In genomic region chr5:41781890-41782289, GRCm38 (mm10) we compare ENCODE assay signal across 25 mouse cellular contexts. TPM values are rescaled to one million over a fixed set of nuclear protein-coding genes. Genes with fewer than 3 reads are reported as not detected.
DNase-seq lines count a peak whose midpoint lies in the region; ATAC-seq and TF ChIP-seq lines count a peak whose summit lies in the region.
"Had no signal": no experiment of that assay in that cellular context is flagged by ENCODE, and none has a peak within 500 bp of the region (broad histone marks: within the 10 kb centered on the region; RNA-seq: fewer than 3 reads in every experiment).

No protein-coding gene starts in this region.

- H3K27me3 ChIP-seq in forebrain, embryonic 15.5 days, result no peaks in the 10 kb centered on the region
- no peaks in the 10 kb centered on the region for H3K27me3 ChIP-seq in forebrain, embryonic 10.5 days (ENCODE audit: poor library complexity, severe bottlenecking)
- H3K27me3 ChIP-seq in hindbrain, embryonic 15.5 days, result no peaks in the 10 kb centered on the region
- no peaks in the 10 kb centered on the region for H3K27me3 ChIP-seq in hindbrain, postnatal 0 days (ENCODE audit: insufficient read depth, low read length)
- no peaks in the 10 kb centered on the region for H3K27me3 ChIP-seq in kidney, postnatal 0 days (ENCODE audit: insufficient read depth, low read length)
- H3K27me3 ChIP-seq in neural tube, embryonic 14.5 days (ENCODE audit: control insufficient read depth, insufficient read depth, low read length), result no peaks in the 10 kb centered on the region
- H3K27me3 ChIP-seq in neural tube, embryonic 15.5 days (replicated peaks), result no peaks in the 10 kb centered on the region
- H3K27me3 ChIP-seq: CH12.LX; embryonic facial prominence, embryonic 12.5 days; forebrain, embryonic 13.5 days; heart, embryonic 12.5 days; Patski had no signal

- H3K9ac ChIP-seq in forebrain, embryonic 15.5 days (replicated peaks), result no peak overlapping the region
- H3K9ac ChIP-seq in hindbrain, embryonic 15.5 days, result no peak overlapping the region
- no peak overlapping the region for H3K9ac ChIP-seq in hindbrain, postnatal 0 days (replicated peaks; ENCODE audit: low read length)
- no peak overlapping the region for H3K9ac ChIP-seq in kidney, postnatal 0 days (ENCODE audit: low read depth, low read length)
- H3K9ac ChIP-seq in neural tube, embryonic 14.5 days (replicated peaks; ENCODE audit: low read depth, low read length), result no peak overlapping the region
- no peak overlapping the region for H3K9ac ChIP-seq in neural tube, embryonic 15.5 days (replicated peaks)
- H3K9ac ChIP-seq: embryonic facial prominence, embryonic 12.5 days; forebrain, embryonic 13.5 days; heart, embryonic 12.5 days had no signal

- no peak for TF ChIP-seq CTCF in hindbrain, postnatal 0 days (IDR thresholded peaks at IDR 0.05; ENCODE audit: low read depth)
- no peak for TF ChIP-seq CTCF in kidney, postnatal 0 days (IDR thresholded peaks at IDR 0.05; ENCODE audit: low read depth)

- DNase-seq in forebrain, embryonic 10.5 days (ENCODE audit: extremely low spot score, low spot score), result no peak
- DNase-seq in hindbrain, postnatal 0 days (ENCODE audit: low spot score), result no peak
- DNase-seq in kidney, postnatal 0 days (ENCODE audit: low spot score), result no peak
- no peak for DNase-seq in kidney, postnatal 4 days
- DNase-seq: adrenal gland, postnatal 14 days; cerebellum, adult 11-12 months; cerebellum, adult 9-10 months; gastrocnemius, postnatal 14 days; heart, postnatal 36 days; kidney, adult 18-20 months had no signal

- ATAC-seq in forebrain, embryonic 15.5 days (replicated peaks), result peak; percentile 16; the same call in 1 of the 2 replicates
- 0 out of 2 replicates have a peak, but pooled peaks have one; percentile 34 for ATAC-seq in hindbrain, embryonic 15.5 days (ENCODE audit: low FRiP score, low read depth)
- ATAC-seq in hindbrain, postnatal 0 days, result no peak
- ATAC-seq in kidney, postnatal 0 days (replicated peaks; ENCODE audit: low FRiP score, low read depth), result 0 out of 2 replicates have a peak, but pooled peaks have one; percentile 23
- ATAC-seq in neural tube, embryonic 14.5 days (ENCODE audit: low read depth), result peak; percentile 42; the same call in 1 of the 2 replicates
- ATAC-seq in neural tube, embryonic 15.5 days (ENCODE audit: low FRiP score), result no peak
- ATAC-seq: activated CD4-positive, CD25-positive, alpha-beta regulatory T cell, adult 4 months; forebrain, embryonic 13.5 days; Patski had no signal

- H3K4me3 ChIP-seq in forebrain, embryonic 15.5 days, result no peak overlapping the region
- H3K4me3 ChIP-seq in forebrain, embryonic 10.5 days, result no peak overlapping the region
- H3K4me3 ChIP-seq in hindbrain, embryonic 15.5 days, result no peak overlapping the region
- H3K4me3 ChIP-seq in hindbrain, postnatal 0 days (ENCODE audit: low read length), result no peak overlapping the region
- H3K4me3 ChIP-seq in kidney, postnatal 0 days (replicated peaks; ENCODE audit: low read depth, low read length), result no peak overlapping the region
- H3K4me3 ChIP-seq in neural tube, embryonic 14.5 days (ENCODE audit: low read depth, low read length), result no peak overlapping the region
- no peak overlapping the region for H3K4me3 ChIP-seq in neural tube, embryonic 15.5 days (replicated peaks)
- H3K4me3 ChIP-seq: embryonic facial prominence, embryonic 12.5 days; forebrain, embryonic 13.5 days; heart, embryonic 12.5 days had no signal

- no peak overlapping the region for H3K27ac ChIP-seq in forebrain, embryonic 15.5 days (replicated peaks)
- H3K27ac ChIP-seq in forebrain, embryonic 10.5 days, result no peak overlapping the region
- no peak overlapping the region for H3K27ac ChIP-seq in hindbrain, embryonic 15.5 days (replicated peaks)
- no peak overlapping the region for H3K27ac ChIP-seq in hindbrain, postnatal 0 days
- no peak overlapping the region for H3K27ac ChIP-seq in kidney, postnatal 0 days
- H3K27ac ChIP-seq in neural tube, embryonic 14.5 days (ENCODE audit: low read depth, low read length), result no peak overlapping the region
- no peak overlapping the region for H3K27ac ChIP-seq in neural tube, embryonic 15.5 days (replicated peaks)
- H3K27ac ChIP-seq: embryonic facial prominence, embryonic 12.5 days; forebrain, embryonic 13.5 days had no signal

- no peaks in the 10 kb centered on the region for H3K9me3 ChIP-seq in forebrain, embryonic 15.5 days
- no peaks in the 10 kb centered on the region for H3K9me3 ChIP-seq in forebrain, embryonic 10.5 days
- H3K9me3 ChIP-seq in hindbrain, embryonic 15.5 days, result no peaks in the 10 kb centered on the region
- H3K9me3 ChIP-seq in hindbrain, postnatal 0 days (ENCODE audit: low read length), result no peaks in the 10 kb centered on the region
- no peaks in the 10 kb centered on the region for H3K9me3 ChIP-seq in kidney, postnatal 0 days (replicated peaks; ENCODE audit: low read length)
- H3K9me3 ChIP-seq in neural tube, embryonic 14.5 days (ENCODE audit: control insufficient read depth, low read length), result no peaks in the 10 kb centered on the region
- no peaks in the 10 kb centered on the region for H3K9me3 ChIP-seq in neural tube, embryonic 15.5 days (replicated peaks)
- H3K9me3 ChIP-seq: embryonic facial prominence, embryonic 12.5 days; forebrain, embryonic 13.5 days; heart, embryonic 12.5 days had no signal

- H3K4me2 ChIP-seq in forebrain, embryonic 15.5 days (replicated peaks), result no peak overlapping the region
- H3K4me2 ChIP-seq in hindbrain, embryonic 15.5 days, result no peak overlapping the region
- no peak overlapping the region for H3K4me2 ChIP-seq in hindbrain, postnatal 0 days (ENCODE audit: low read depth, low read length)
- H3K4me2 ChIP-seq in kidney, postnatal 0 days (ENCODE audit: low read length), result no peak overlapping the region
- H3K4me2 ChIP-seq in neural tube, embryonic 14.5 days (ENCODE audit: low read depth, low read length), result no peak overlapping the region
- no peak overlapping the region for H3K4me2 ChIP-seq in neural tube, embryonic 15.5 days
- H3K4me2 ChIP-seq: embryonic facial prominence, embryonic 12.5 days; forebrain, embryonic 13.5 days; heart, embryonic 12.5 days had no signal

- H3K4me1 ChIP-seq in forebrain, embryonic 15.5 days, result no peaks in the 10 kb centered on the region
- no peaks in the 10 kb centered on the region for H3K4me1 ChIP-seq in forebrain, embryonic 10.5 days
- H3K4me1 ChIP-seq in hindbrain, embryonic 15.5 days (replicated peaks), result no peaks in the 10 kb centered on the region
- H3K4me1 ChIP-seq in hindbrain, postnatal 0 days (ENCODE audit: insufficient read depth, low read length), result no peaks in the 10 kb centered on the region
- H3K4me1 ChIP-seq in kidney, postnatal 0 days (replicated peaks; ENCODE audit: insufficient read depth, low read length), result no peaks in the 10 kb centered on the region
- no peaks in the 10 kb centered on the region for H3K4me1 ChIP-seq in neural tube, embryonic 14.5 days (ENCODE audit: control insufficient read depth, insufficient read depth, low read length)
- H3K4me1 ChIP-seq in neural tube, embryonic 15.5 days, result no peaks in the 10 kb centered on the region
- H3K4me1 ChIP-seq: embryonic facial prominence, embryonic 12.5 days; forebrain, embryonic 13.5 days; heart, embryonic 12.5 days had no signal

- H3K36me3 ChIP-seq in forebrain, embryonic 15.5 days, result peaks cover 24% of the 10 kb centered on the region
- H3K36me3 ChIP-seq in forebrain, embryonic 10.5 days (replicated peaks), result peaks cover 31% of the 10 kb centered on the region
- peaks cover 22% of the 10 kb centered on the region for H3K36me3 ChIP-seq in hindbrain, embryonic 15.5 days
- peaks cover 18% of the 10 kb centered on the region for H3K36me3 ChIP-seq in hindbrain, postnatal 0 days (ENCODE audit: insufficient read depth, low read length)
- H3K36me3 ChIP-seq in kidney, postnatal 0 days (ENCODE audit: insufficient read depth, low read length), result peaks cover 10% of the 10 kb centered on the region; the same call in 1 of the 2 replicates
- peaks cover 14% of the 10 kb centered on the region for H3K36me3 ChIP-seq in neural tube, embryonic 14.5 days (ENCODE audit: control insufficient read depth, insufficient read depth, low read length)
- H3K36me3 ChIP-seq in neural tube, embryonic 15.5 days, result peaks cover 25% of the 10 kb centered on the region

- 93% methylated on average over 5 of the region's 5 CpGs for WGBS in forebrain, embryonic 15.5 days
- 92% methylated on average over 5 of the region's 5 CpGs for WGBS in forebrain, embryonic 10.5 days
- 91% methylated on average over 5 of the region's 5 CpGs for WGBS in hindbrain, embryonic 15.5 days
- 92% methylated on average over 5 of the region's 5 CpGs for WGBS in hindbrain, postnatal 0 days
- WGBS in kidney, postnatal 0 days, result 91% methylated on average over 5 of the region's 5 CpGs
- 83% methylated on average over 5 of the region's 5 CpGs for WGBS in neural tube, embryonic 14.5 days
- WGBS in neural tube, embryonic 15.5 days, result 94% methylated on average over 5 of the region's 5 CpGs

RNA-seq across cellular contexts. Expression of gene Nkx3-2, which starts 17.6 kb away (rescaled TPM):
- polyA plus RNA-seq in forebrain, embryonic 15.5 days (2015; fragmentation: Nextera tagmentation; extraction: Ambion mirVana), result not detected in 2 replicates
- polyA plus RNA-seq in forebrain, embryonic 10.5 days (2016; fragmentation: Nextera tagmentation; extraction: Ambion mirVana), result 0.09 TPM in 1 of 2 replicates, not detected in the other
- polyA plus RNA-seq in hindbrain, embryonic 15.5 days (2015; fragmentation: Nextera tagmentation; extraction: Ambion mirVana), result not detected in 2 replicates
- total RNA-seq in hindbrain, postnatal 0 days (2014; rRNA removed), result not detected in 2 replicates
- polyA plus RNA-seq in hindbrain, postnatal 0 days (2015; fragmentation: Nextera tagmentation; extraction: Ambion mirVana), result not detected in 2 replicates
- not detected in 2 replicates for polyA plus RNA-seq in kidney, postnatal 0 days (2015; fragmentation: Nextera tagmentation; extraction: Ambion mirVana)
- polyA plus RNA-seq in neural tube, embryonic 14.5 days (2014; fragmentation: Nextera tagmentation; extraction: Ambion mirVana), result not detected in 2 replicates
- 0.23 and 0.82 TPM in 2 replicates for polyA plus RNA-seq in neural tube, embryonic 15.5 days (2015; fragmentation: Nextera tagmentation; extraction: Ambion mirVana)
- total RNA-seq: adrenal gland, postnatal 14 days; CH12.LX; gastrocnemius, adult 18-20 months; gastrocnemius, postnatal 14 days; heart, adult 8-10 months; heart, postnatal 36 days had no signal
- polyA plus RNA-seq: activated CD4-positive, CD25-positive, alpha-beta regulatory T cell, adult 4 months; cortical plate, adult 2 months; forebrain, embryonic 13.5 days; gonadal fat pad, adult 2 months; heart, embryonic 16.5 days had no signal

Comparison
In these comparisons a context has a peak if more than half of its experiments do, and no peak if none do; other contexts are left out.
1. ATAC-seq: peak in forebrain, embryonic 15.5 days (single experiment), hindbrain, embryonic 15.5 days (single experiment), kidney, postnatal 0 days (single experiment) and neural tube, embryonic 14.5 days (single experiment); none in hindbrain, postnatal 0 days (single experiment) and neural tube, embryonic 15.5 days (single experiment).